In genomic region chrX:99448852-99449554, GRCm38 (mm10) we compare ENCODE assay signal across 9 mouse cellular contexts. TPM values are rescaled to one million over a fixed set of nuclear protein-coding genes. Genes with fewer than 3 reads are reported as not detected.
DNase-seq lines count a peak whose midpoint lies in the region; ATAC-seq lines count a peak whose summit lies in the region.
"Had no signal": no experiment of that assay in that cellular context is flagged by ENCODE, and none has a peak within 500 bp of the region (broad histone marks: within the 10 kb centered on the region; RNA-seq: fewer than 3 reads in every experiment).

No protein-coding gene starts in this region.

- DNase-seq in kidney, postnatal 36 days = no peak
- peak; percentile 87 for DNase-seq in embryonic facial prominence, embryonic 11.5 days (ENCODE audit: low spot score)
- DNase-seq in kidney, postnatal 4 days = peak; percentile 43 to 66
- no peak for DNase-seq in right cerebral cortex, postnatal 25 days
- no peak for DNase-seq in layer of hippocampus, postnatal 10 days (ENCODE audit: low spot score in 2 of 2)
- no peak for DNase-seq in spleen, postnatal 10 days (ENCODE audit: low spot score in 2 of 2)

- no peaks in the 10 kb centered on the region for H3K36me3 ChIP-seq in kidney, embryonic 14.5 days (ENCODE audit: control insufficient read depth, insufficient read depth, low read length)
- no peaks in the 10 kb centered on the region for H3K36me3 ChIP-seq in embryonic facial prominence, embryonic 11.5 days (replicated peaks; ENCODE audit: control insufficient read depth, insufficient read depth, low read depth, low read length)
- no peaks in the 10 kb centered on the region for H3K36me3 ChIP-seq in neural tube, embryonic 13.5 days

- H3K4me1 ChIP-seq in kidney, embryonic 14.5 days (ENCODE audit: control insufficient read depth, insufficient read depth, low read length) = 0 out of 2 replicates have a peak, but pooled peaks cover 7% of the 10 kb centered on the region
- no peaks in the 10 kb centered on the region for H3K4me1 ChIP-seq in embryonic facial prominence, embryonic 11.5 days (ENCODE audit: control insufficient read depth, insufficient read depth, low read length)
- H3K4me1 ChIP-seq in neural tube, embryonic 13.5 days (replicated peaks) = peaks cover 24% of the 10 kb centered on the region

- no peak overlapping the region for H3K27ac ChIP-seq in kidney, embryonic 14.5 days (ENCODE audit: low read depth, low read length)
- H3K27ac ChIP-seq in embryonic facial prominence, embryonic 11.5 days (replicated peaks; ENCODE audit: low read depth, low read length) = peak overlapping the region; percentile 72
- H3K27ac ChIP-seq in neural tube, embryonic 13.5 days (replicated peaks) = peak overlapping the region; percentile 38

- peaks cover 8% of the 10 kb centered on the region; the same call in 1 of the 2 replicates for H3K27me3 ChIP-seq in kidney, embryonic 14.5 days (ENCODE audit: control insufficient read depth, insufficient read depth, low read length)
- H3K27me3 ChIP-seq in embryonic facial prominence, embryonic 11.5 days (ENCODE audit: control insufficient read depth, insufficient read depth, low read length) = no peaks in the 10 kb centered on the region
- H3K27me3 ChIP-seq in neural tube, embryonic 13.5 days = peaks cover 80% of the 10 kb centered on the region

- 34% methylated on average over 16 of the region's 16 CpGs for WGBS in kidney, embryonic 14.5 days
- WGBS in embryonic facial prominence, embryonic 11.5 days = 33% methylated on average over 16 of the region's 16 CpGs
- WGBS in neural tube, embryonic 13.5 days = 31% methylated on average over 16 of the region's 16 CpGs

- no peaks in the 10 kb centered on the region for H3K9me3 ChIP-seq in kidney, embryonic 14.5 days (ENCODE audit: control insufficient read depth, low read length)
- no peaks in the 10 kb centered on the region for H3K9me3 ChIP-seq in embryonic facial prominence, embryonic 11.5 days (replicated peaks; ENCODE audit: control insufficient read depth, low read length)
- no peaks in the 10 kb centered on the region for H3K9me3 ChIP-seq in neural tube, embryonic 13.5 days

- H3K9ac ChIP-seq in kidney, embryonic 14.5 days (ENCODE audit: low read depth, low read length) = no peak overlapping the region
- no peak overlapping the region for H3K9ac ChIP-seq in embryonic facial prominence, embryonic 11.5 days (replicated peaks; ENCODE audit: low read length)
- no peak overlapping the region for H3K9ac ChIP-seq in neural tube, embryonic 13.5 days

- peak; percentile 90 for ATAC-seq in kidney, embryonic 14.5 days (ENCODE audit: low FRiP score, low TSS enrichment)
- peak; percentile 91 for ATAC-seq in embryonic facial prominence, embryonic 11.5 days (replicated peaks; ENCODE audit: insufficient number of reproducible peaks, low FRiP score, low TSS enrichment, low read depth)
- ATAC-seq in neural tube, embryonic 13.5 days (ENCODE audit: low read depth) = peak; percentile 41
- ATAC-seq: Patski had no signal

- H3K4me2 ChIP-seq in kidney, embryonic 14.5 days (replicated peaks; ENCODE audit: low read depth, low read length) = peak overlapping the region; percentile 27
- peak overlapping the region; percentile 7; the same call in 1 of the 2 replicates for H3K4me2 ChIP-seq in embryonic facial prominence, embryonic 11.5 days (ENCODE audit: low read depth, low read length)
- H3K4me2 ChIP-seq in neural tube, embryonic 13.5 days = peak overlapping the region; percentile 37

- H3K4me3 ChIP-seq in kidney, embryonic 14.5 days (ENCODE audit: low read length) = no peak overlapping the region
- H3K4me3 ChIP-seq in embryonic facial prominence, embryonic 11.5 days (ENCODE audit: low read depth, low read length) = no peak overlapping the region
- no peak overlapping the region for H3K4me3 ChIP-seq in neural tube, embryonic 13.5 days

RNA-seq across cellular contexts. Expression of gene Pja1, which starts 22.1 kb away (rescaled TPM):
- polyA plus RNA-seq in kidney, embryonic 14.5 days (2014; fragmentation: Nextera tagmentation; extraction: Ambion mirVana) = 137 and 176 TPM in 2 replicates
- polyA plus RNA-seq in embryonic facial prominence, embryonic 11.5 days (2014; fragmentation: Nextera tagmentation; extraction: Ambion mirVana) = 193 and 197 TPM in 2 replicates
- polyA plus RNA-seq in neural tube, embryonic 13.5 days (2015; fragmentation: Nextera tagmentation; extraction: Ambion mirVana) = 321 and 339 TPM in 2 replicates
- 100 to 1,000 TPM; 181 to 185 TPM for total RNA-seq in layer of hippocampus, postnatal 10 days (2021)

Comparison
In these comparisons a context has a peak if more than half of its experiments do, and no peak if none do; other contexts are left out.
1. DNase-seq: peak in embryonic facial prominence, embryonic 11.5 days (single experiment) and kidney, postnatal 4 days (2 of 2); none in kidney, postnatal 36 days (0 of 2), right cerebral cortex, postnatal 25 days (single experiment), layer of hippocampus, postnatal 10 days (0 of 2) and spleen, postnatal 10 days (0 of 2).
2. ATAC-seq: peak in every context shown above with its lines; median percentile 91 in embryonic facial prominence, embryonic 11.5 days; 90 in kidney, embryonic 14.5 days; 41 in neural tube, embryonic 13.5 days.
3. Peak in every context shown above with its lines, with median percentiles within 50 percentile points of each other: H3K4me2 ChIP-seq.